Mouse (Mus musculus): ENCODE results near the gene Rapgef4.

- TF ChIP-seq CTCF (IDR thresholded peaks at IDR 0.05; ENCODE audit: low read depth, low read length): no peak
- no peak for TF ChIP-seq GATA1 (IDR thresholded peaks at IDR 0.05; ENCODE audit: borderline replicate concordance, low read length)
- no peak for TF ChIP-seq POLR2AphosphoS5 (IDR thresholded peaks at IDR 0.05; ENCODE audit: insufficient replicate concordance, low read depth, low read length)
- TF ChIP-seq TAL1 (conservative IDR thresholded peaks at IDR 0.05; ENCODE audit: low read depth, low read length): no peak
These were observed 258.4 kb downstream of the Rapgef4 start for GRCm38 (mm10) chr2:72239456-72239855.
